Mouse (Mus musculus) cerebellum, postnatal 36 days (tissue): ENCODE data around the gene Tgfbr3.

Source experiments
- DNase-seq, 2 experiments: peaks; one replicate each; pipeline ENCODE4 v3.0.0; 2021 to 2022; ENCODE audit warnings: mixed read lengths in 2 of 2

Tgfbr3 gene

GRCm38 (mm10) chr5:107074980-107075583 lies 214.3 kb downstream of the Tgfbr3 start:
- no peak for DNase-seq

- no peak for DNase-seq
Measured at GRCm38 (mm10) chr5:107074350-107074749, 215.1 kb downstream of the Tgfbr3 start.

GRCm38 (mm10) chr5:107073536-107073935 lies 215.9 kb downstream of the Tgfbr3 start:
- DNase-seq: no peak

GRCm38 (mm10) chr5:107068146-107068545 lies 221.3 kb downstream of the Tgfbr3 start:
- no peak for DNase-seq

- no peak for DNase-seq
Measured at GRCm38 (mm10) chr5:107067531-107067930, 221.9 kb downstream of the Tgfbr3 start.

- no peak for DNase-seq
Measured at GRCm38 (mm10) chr5:107064922-107065321, 224.5 kb downstream of the Tgfbr3 start.

GRCm38 (mm10) chr5:107062229-107062852 lies 227.1 kb downstream of the Tgfbr3 start:
- no peak for DNase-seq

GRCm38 (mm10) chr5:107059514-107059913 lies 229.9 kb downstream of the Tgfbr3 start:
- DNase-seq: no peak

GRCm38 (mm10) chr5:107058642-107059041 lies 230.8 kb downstream of the Tgfbr3 start:
- no peak for DNase-seq
